Mouse (Mus musculus) macrophage (primary cell): Measurements from ENCODE around the gene Ggt6. TPM values are rescaled to one million over a fixed set of nuclear protein-coding genes. Genes with fewer than 3 reads are reported as not detected.

Source experiments
- H3K27ac ChIP-seq: fragments of 350-480 bp; formaldehyde crosslinking; 2 replicates; pipeline ENCODE4 v1.9.0; 2021
- H3K36me3 ChIP-seq: fragments of 350-480 bp; formaldehyde crosslinking; 2 replicates; pipeline ENCODE4 v1.9.0; 2021; ENCODE audit errors: inconsistent target
- H3K4me3 ChIP-seq: fragments of 350-480 bp; formaldehyde crosslinking; 2 replicates; pipeline ENCODE4 v1.9.0; 2021; ENCODE audit errors: inconsistent target
- H3K79me2 ChIP-seq: fragments of 350-480 bp; formaldehyde crosslinking; 2 replicates; pipeline ENCODE4 v1.9.0; 2021; ENCODE audit errors: inconsistent target
- WGBS: methylation state at CpG from one replicate; pipeline ENCODE4 v1.1.7; 2026; ENCODE audit warnings: inconsistent platforms; ENCODE audit not compliant: missing documents; 5-methylcytosine and 5-hydroxymethylcytosine counted together
- polyA plus RNA-seq: library from polyadenylated mRNA; stranded (reverse); fragments of 250-400 nt; gene quantifications from 3 replicates; pipeline ENCODE4 v1.2.4, GENCODE M21; 2018; ENCODE audit warnings: inconsistent platforms

Ggt6 gene
- polyA plus RNA-seq, 1 experiment from 2014 or later, result not detected

DNA sequence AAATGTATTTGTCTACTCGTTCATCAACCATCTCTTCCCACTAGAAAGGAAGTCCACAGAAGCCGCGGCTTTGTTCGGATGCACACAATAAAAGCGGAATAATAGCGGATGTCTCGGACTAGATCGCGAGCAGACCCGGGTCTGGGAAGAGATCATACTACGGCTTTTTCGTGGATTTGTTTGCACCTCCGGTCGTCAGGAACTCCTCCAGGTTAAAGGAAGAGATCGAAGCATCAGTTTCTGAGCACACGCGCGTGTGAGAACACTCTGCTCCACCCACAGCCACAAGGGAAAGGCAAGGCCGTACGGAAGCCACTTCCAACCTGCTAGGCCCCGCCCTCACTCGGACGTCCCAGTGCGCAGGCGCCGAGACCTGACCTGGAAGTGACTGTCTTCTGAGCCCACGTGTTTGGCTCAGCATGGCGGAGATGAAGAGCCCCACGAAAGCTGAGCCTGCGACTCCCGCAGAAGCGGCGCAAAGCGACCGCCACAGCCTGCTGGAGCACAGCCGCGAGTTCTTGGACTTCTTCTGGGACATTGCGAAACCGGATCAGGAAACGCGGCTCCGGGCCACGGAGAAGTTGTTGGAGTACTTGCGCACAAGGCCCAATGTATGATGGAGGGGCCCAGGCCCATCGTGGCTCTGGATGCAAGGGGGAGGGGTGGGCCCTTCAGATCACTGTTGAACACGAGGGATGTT is 5.8 kb downstream of the Ggt6 start, which contains the start of gene Mybbp1a:
Gene Mybbp1a (plus strand): TSS at position 391 of the 700 bp plus-strand sequence.
- peak within 1 kb of the TSS; percentile 99 for H3K4me3 ChIP-seq
- H3K79me2 ChIP-seq, result peaks cover 18% of the 10 kb centered on the region
- peaks cover 36% of the 10 kb centered on the region; the same call in 1 of the 2 replicates for H3K36me3 ChIP-seq
- H3K27ac ChIP-seq, result peak within 1 kb of the TSS; percentile 52
- WGBS, result 2% methylated on average over 46 of the region's 46 CpGs

DNA sequence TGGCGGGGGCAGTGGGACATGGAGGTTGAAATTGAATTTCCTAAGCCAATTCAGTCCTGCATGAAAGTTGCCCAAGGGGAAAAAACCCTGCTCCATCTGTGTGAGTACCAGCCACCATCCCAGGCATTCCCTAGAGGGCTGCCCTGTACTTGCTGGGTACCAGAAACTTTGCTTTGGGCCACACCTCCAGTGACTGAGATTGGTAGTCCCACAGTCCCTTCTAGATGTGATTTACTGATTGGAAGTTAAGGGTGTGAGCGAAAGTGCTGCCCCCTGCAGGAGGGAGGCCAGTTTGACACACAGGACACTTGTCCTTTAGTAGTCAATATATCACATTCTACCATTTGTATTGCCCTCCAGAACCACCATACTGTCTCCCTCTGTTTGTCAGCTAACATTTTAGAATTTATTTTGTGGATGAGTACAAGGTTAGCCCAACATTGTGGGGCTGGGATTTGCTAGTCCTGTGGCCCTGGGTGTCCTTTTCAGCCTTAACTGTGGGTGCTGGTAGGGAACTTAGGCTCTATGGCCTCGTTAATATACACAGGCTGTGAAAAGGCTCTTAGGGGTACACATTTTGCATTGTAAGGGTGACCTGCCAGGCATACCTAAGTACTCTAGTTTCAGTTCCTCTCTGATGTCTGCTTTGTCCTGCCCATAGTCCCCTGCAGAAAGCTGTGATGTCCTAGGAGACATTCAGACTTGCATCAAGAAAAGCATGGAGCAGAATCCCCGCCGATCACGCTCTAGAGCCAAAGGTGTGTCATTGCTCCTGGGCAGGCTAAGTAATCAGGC is 11.2 kb downstream of the Ggt6 start:
- no peak overlapping the region for H3K4me3 ChIP-seq
- peaks cover 15% of the 10 kb centered on the region for H3K79me2 ChIP-seq
- peaks cover 89% of the 10 kb centered on the region for H3K36me3 ChIP-seq
- 77% methylated on average over 6 of the region's 6 CpGs for WGBS
- H3K27ac ChIP-seq, result no peak overlapping the region

DNA sequence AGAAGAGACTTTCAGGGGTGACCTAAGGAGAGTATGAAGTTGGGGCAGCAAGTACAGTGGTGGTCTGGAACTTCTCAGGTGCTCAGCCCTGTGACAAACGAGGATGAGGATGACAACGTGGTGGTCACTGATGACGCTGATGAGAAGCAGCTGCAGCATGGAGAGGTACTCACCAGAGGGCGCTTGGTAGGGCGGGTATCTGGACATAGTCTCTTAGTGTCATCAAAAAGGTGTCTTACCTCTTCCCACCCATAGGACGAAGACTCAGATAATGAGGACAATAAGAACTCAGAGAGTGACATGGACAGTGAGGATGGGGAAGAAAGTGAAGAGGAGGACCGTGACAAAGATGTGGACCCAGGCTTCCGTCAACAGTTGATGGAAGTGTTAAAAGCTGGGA is 12.1 kb downstream of the Ggt6 start:
- 90% methylated on average over 8 of the region's 8 CpGs for WGBS
- no peak overlapping the region for H3K27ac ChIP-seq
- no peak overlapping the region for H3K4me3 ChIP-seq
- H3K79me2 ChIP-seq, result peaks cover 5% of the 10 kb centered on the region
- peaks cover 91% of the 10 kb centered on the region for H3K36me3 ChIP-seq

DNA sequence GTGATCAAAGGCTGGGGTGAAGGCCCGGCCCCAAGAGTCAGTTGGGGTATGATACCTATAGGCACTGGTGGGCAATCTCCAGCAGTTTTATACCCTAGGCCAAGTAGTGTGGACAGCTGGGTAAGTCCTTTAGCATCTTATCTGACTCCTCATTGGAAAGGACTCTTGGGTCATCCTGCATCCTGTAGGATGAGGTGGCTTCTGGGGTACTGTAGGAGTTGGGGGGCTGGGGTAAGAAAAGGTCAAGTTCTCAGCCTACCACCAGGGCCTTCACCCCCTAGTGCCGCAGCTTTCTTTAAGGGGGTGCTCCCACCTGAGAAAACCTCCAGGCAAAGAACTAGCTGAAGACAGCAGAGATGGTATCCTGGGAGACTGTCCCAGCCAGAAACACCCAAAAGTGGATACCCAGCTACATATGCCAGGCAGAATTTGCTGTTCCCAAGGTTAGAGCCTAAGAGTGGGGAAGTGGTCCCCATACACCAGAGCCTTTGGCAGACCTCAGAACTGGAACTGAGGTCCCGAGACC is 16.9 kb downstream of the Ggt6 start:
- 94% methylated on average over 3 of the region's 3 CpGs for WGBS
- Histone ChIP-seq H3K36me3 (peaks cover 45% of the 10 kb centered on the region), H3K27ac (no peak overlapping the region), H3K79me2 (no peaks in the 10 kb centered on the region), H3K4me3 (no peak overlapping the region)

DNA sequence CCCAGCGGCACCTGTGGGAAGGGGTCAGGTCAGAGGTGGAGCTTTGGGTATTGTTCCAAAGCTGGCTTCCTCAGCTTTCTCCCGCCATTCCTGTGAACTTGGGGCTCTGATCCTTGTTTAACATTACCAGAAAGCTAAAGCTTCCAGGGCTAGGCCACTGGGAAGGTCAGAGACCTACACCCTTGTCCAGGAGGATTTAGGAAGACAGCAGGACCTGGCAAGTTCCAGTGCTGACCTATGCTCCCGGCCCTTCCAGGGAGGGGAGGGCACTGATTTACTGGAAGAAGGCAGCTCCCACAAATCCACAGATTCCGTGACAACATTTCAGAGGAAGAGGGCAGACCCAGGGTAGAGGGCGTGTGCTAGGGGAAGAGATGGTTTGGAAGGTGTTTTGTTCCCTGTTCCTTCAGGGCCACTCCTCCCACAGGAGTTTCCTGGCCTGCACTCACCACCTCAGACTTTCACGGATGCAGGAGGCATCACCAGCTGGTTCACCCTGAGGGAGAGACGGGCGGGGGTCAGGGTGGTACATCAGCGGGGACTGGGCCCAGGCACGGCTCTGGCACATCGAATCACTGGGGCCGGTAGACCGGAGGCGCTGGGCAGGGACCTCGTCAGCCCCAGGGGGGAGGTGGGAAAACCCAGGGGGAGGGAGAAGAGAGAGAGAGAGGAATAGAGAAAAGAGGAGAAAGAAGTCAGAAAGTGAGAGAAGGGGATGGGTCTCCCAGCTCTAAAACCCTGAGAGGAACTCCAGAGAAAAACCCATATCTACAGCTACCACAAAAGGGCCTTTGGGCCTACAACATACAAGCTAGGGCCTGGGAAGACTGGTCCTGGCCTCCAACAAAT is 18.0 kb downstream of the Ggt6 start:
- H3K27ac ChIP-seq, result no peak overlapping the region
- WGBS, result 94% methylated on average over 11 of the region's 15 CpGs
- peaks cover 33% of the 10 kb centered on the region for H3K36me3 ChIP-seq
- H3K79me2 ChIP-seq, result no peaks in the 10 kb centered on the region
- H3K4me3 ChIP-seq, result no peak overlapping the region

DNA sequence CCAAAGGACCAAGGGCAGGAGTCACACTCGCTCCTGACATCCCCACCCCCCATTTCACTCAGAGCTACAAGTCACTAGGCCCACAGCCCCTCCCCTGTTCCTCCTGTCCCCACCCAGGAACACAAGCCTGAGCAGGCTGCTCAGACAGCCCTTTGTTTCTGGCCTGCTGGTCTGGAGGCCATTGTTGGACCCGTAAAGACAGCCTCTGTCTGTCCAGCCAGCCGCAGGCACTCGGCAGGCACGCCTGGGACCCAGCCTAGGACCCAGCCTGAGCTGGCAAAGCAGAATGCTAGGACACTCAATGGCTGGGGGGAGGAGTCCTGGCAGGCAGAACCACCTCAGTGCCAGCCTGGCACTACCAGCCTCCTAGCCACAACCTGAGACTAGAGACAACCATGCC is 20.4 kb downstream of the Ggt6 start:
- Histone ChIP-seq H3K36me3 (peaks cover 10% of the 10 kb centered on the region), H3K79me2 (no peaks in the 10 kb centered on the region), H3K4me3 (no peak overlapping the region), H3K27ac (no peak overlapping the region)
- 97% methylated on average over 5 of the region's 5 CpGs for WGBS

DNA sequence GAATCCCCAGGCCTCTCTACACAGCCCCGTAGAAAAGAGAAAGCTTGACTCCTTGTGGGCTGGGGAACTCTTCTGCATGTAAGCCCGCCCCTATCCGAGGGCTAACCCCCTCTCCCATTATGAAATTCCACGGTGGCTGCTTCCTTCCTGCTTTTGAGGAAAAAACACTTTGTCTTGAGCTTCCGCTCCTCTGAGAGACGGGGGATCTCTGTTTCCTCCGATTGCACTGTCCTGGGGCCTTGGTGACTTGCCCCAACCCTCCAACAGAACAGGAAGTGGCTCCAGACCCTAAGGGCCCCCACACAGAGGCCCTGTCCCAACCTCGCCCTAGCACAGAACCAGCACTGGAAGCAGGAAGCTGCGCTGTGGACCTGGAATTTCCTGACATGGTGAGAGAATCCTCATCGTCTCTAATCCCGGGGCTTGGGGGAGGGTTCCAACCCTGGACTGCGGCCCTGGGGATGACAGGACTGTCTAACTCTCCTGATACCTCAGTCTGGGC is 22.7 kb downstream of the Ggt6 start:
- no peak overlapping the region for H3K27ac ChIP-seq

DNA sequence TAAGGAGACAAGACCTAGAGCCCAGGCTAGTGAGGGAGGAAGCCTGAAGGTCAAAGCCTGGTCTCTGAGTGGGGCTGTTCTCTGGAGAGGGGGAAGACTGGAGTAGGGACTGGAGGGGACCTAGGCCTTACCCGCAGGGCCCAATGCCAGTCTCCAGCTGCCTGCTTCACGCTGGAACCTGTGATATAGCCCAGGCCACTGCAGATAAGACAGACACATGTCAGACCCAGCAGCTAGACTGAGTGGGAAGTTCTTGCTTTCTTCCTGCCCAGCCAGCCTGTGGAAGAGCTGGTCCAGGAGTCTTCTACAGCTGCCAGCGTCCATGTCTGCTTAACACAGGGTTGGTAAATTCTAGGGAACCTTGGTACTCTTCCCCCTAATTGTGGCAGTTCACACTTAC is 23.2 kb downstream of the Ggt6 start:
- H3K4me3 ChIP-seq, result no peak overlapping the region
- H3K36me3 ChIP-seq, result no peaks in the 10 kb centered on the region
- no peaks in the 10 kb centered on the region for H3K79me2 ChIP-seq
- H3K27ac ChIP-seq, result no peak overlapping the region
- WGBS, result 56% methylated on average over 3 of the region's 3 CpGs

More for the DNA sequence above, 22.7 kb downstream of the Ggt6 start:
- WGBS, result 33% methylated on average over 12 of the region's 12 CpGs
- Histone ChIP-seq H3K4me3 (no peak overlapping the region), H3K36me3 (no peaks in the 10 kb centered on the region), H3K79me2 (no peaks in the 10 kb centered on the region)

DNA sequence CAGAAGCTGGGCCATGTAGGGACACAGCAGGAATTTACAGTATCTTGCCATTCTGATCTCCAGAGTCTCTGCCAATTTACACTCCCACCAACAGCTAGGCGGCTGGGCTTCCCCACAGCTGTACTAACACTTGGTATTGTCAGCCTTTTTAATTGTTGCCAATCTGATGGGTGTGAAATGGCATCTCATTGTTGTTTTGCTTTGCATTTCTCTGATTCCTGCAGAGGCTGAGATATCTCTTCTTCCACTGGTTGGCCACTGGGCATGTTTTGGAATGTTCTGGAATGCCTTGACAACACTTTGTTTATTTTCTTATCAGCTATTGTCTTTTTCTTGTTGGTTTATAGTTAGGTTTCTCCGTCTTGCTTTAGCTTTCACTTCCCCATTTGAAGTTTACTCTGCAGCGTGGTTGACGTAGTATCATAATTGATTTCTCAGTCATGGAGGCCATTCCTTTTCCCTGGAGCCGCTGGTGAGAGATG is 26.2 kb downstream of the Ggt6 start:
- no peaks in the 10 kb centered on the region for H3K79me2 ChIP-seq
- peak overlapping the region; percentile 24 for H3K27ac ChIP-seq
- 6% methylated on average over 5 of the region's 5 CpGs for WGBS
- H3K4me3 ChIP-seq, result no peak overlapping the region
- H3K36me3 ChIP-seq, result no peaks in the 10 kb centered on the region

DNA sequence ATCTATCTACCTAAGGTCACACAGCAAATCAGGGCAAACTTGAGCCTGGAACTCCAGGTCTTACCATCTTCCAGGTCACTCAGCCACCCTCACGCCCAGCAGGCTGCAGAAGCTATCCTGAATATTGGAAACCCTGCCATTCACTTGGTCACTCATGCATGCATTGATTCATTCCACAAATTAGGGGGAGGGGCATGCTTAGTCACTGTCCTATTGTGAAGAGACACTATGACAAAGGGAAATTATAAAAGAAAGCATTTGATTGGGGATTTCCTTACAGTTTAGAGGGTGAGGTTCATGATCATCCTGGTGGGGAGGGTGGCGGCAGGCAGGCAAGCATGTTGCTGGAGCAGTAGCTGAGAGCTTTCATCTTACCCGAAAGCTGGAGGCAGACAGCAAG is 29.5 kb downstream of the Ggt6 start:
- 95% methylated on average over 3 of the region's 3 CpGs for WGBS
- H3K4me3 ChIP-seq, result no peak overlapping the region
- H3K79me2 ChIP-seq, result no peaks in the 10 kb centered on the region
- no peak overlapping the region for H3K27ac ChIP-seq
- no peaks in the 10 kb centered on the region for H3K36me3 ChIP-seq

DNA sequence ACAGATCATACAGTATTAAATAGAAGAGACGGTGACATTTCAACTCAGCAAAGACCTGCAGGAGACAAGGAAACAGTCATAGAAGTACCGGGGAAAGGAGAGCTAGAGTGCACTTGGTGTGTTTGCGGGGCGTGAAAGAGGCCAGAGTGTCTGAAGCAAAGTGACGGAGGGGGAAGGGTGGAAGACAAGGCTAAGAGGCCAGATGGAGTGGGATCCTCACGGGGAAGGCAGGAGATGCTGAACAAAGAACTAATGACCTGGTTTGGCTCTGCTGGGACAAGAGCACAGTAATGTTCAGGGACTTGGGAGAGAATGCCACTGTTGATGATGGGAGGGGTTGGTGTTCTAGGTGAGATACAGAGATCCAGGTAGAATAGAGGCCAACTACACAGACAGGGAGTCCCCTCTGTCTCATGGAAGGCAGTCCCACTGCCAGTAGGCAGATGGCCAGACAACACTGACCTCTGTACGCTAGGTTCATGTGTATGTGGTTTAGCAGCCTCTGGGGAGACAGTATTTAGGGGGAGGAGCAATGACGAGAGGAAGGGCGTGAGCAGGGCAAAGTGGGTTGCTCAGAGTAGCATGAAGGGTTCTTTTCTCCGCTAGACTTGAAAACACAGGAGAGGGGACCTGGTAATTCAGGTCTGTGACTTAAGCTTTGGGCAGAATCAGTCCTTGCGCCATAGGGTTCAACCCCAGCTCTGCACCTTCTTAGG is 30.8 kb downstream of the Ggt6 start:
- Histone ChIP-seq H3K79me2 (no peaks in the 10 kb centered on the region), H3K27ac (peak overlapping the region; percentile 66), H3K36me3 (no peaks in the 10 kb centered on the region), H3K4me3 (no peak overlapping the region)
- 69% methylated on average over 11 of the region's 11 CpGs for WGBS

DNA sequence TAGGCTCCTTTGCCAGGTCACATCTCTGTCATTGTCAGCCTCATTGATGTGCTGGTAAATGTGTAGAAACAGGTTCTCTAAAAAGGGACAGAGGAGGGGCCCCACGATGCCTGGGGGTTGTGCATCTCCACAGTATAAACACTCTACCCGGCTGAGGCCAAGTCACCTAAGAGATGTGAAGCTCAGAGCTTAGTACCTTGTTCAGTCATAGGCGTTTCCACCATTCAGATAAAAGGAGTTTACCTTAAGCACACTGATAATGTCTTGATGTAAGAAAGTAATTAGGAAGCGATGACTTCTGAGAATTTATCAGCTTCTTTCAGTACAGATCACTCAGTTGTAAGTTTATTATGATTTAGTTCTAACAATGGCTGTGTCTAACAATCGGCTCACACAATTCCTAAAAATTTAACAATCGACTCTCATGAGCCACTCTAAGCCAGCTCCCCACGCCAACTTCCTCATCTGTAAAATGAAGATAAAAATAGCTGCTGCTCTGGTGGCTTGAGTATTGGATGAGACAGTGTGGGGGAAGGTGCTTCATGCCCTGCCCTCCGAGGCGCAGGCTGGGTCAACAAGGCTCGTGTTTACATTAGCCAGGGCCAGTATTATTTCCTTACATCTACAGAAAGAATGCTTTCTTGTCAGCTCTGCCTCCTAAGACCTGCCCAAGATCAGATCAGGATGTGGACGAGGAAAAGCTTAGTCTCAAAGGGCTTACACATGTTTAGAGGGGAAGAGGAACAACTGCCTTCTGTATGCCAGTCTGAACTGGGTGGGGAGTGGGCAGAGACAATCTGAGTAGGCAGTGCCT is 31.6 kb downstream of the Ggt6 start:
- H3K27ac ChIP-seq, result peak overlapping the region; percentile 66
- no peaks in the 10 kb centered on the region for H3K79me2 ChIP-seq
- no peaks in the 10 kb centered on the region for H3K36me3 ChIP-seq
- H3K4me3 ChIP-seq, result no peak overlapping the region
- WGBS, result 2% methylated on average over 11 of the region's 11 CpGs

DNA sequence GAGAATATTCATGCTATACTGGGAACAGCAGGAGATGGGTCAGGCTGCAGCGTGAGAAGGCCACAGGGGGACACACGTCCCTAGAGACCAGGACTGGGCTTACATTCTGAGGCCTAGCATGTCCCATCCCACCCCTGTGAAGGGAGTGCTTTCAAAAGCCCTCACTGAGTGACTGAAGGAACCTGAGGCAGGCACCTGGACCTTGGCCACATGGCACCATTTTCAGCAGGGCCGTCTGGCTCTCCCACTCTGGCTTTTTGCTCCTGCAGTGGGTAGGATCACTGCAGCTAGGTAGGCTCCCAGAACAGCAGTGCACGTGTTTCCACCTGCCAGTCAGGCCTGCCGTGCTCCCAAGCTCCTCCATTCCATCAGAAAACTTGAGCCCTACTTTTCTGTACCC is 33.2 kb downstream of the Ggt6 start:
- Histone ChIP-seq H3K79me2 (no peaks in the 10 kb centered on the region), H3K27ac (no peak overlapping the region), H3K36me3 (no peaks in the 10 kb centered on the region), H3K4me3 (no peak overlapping the region)
- WGBS, result 87% methylated on average over 5 of the region's 5 CpGs
